Mouse (Mus musculus) bone marrow macrophage, adult 2 months (primary cell): ENCODE data around the gene Baz1a. TPM values are rescaled to one million over a fixed set of nuclear protein-coding genes. Genes with fewer than 3 reads are reported as not detected.

ENCODE experiments used
- H3K27ac ChIP-seq: 2 replicates; pipeline ENCODE4 v1.5.1; 2012; ENCODE audit warnings: low read depth, low read length; ENCODE audit not compliant: insufficient read depth
- H3K4me1 ChIP-seq: 2 replicates; pipeline ENCODE4 v1.6.1; 2012; ENCODE audit warnings: low read length; ENCODE audit not compliant: control insufficient read depth, insufficient read depth
- H3K4me3 ChIP-seq: 2 replicates; pipeline ENCODE4 v1.5.1; 2012; ENCODE audit warnings: mild to moderate bottlenecking, low read length, moderate library complexity; ENCODE audit not compliant: insufficient read depth
- CTCF ChIP-seq: IDR thresholded peaks from 2 replicates; pipeline ENCODE4 v1.5.1; 2012; ENCODE audit warnings: low read depth, mild to moderate bottlenecking, low read length, moderate library complexity
- POLR2A ChIP-seq: IDR thresholded peaks from 2 replicates; pipeline ENCODE4 v1.6.1; 2012; ENCODE audit warnings: mild to moderate bottlenecking, low read depth, low read length, borderline replicate concordance
- polyA plus RNA-seq: library from polyadenylated mRNA; stranded (reverse); fragments of >200 nt; gene quantifications from 2 replicates; pipeline ENCODE4 v1.2.4, GENCODE M21; 2012; ENCODE audit not compliant: missing spikeins, insufficient read depth, insufficient read length

Gene Baz1a
- polyA plus RNA-seq, 1 experiment, result 19.8 TPM

- peak overlapping the region; percentile 78 for H3K4me3 ChIP-seq
- H3K4me1 ChIP-seq, result peaks cover 3% of the 10 kb centered on the region
- H3K27ac ChIP-seq, result peak overlapping the region; percentile 72
- no peak for TF ChIP-seq CTCF
- no peak for TF ChIP-seq POLR2A
Observed at GRCm38 (mm10) chr12:54861991-54862605, 152.1 kb downstream of the Baz1a start.

- Histone ChIP-seq H3K4me3 (no peak overlapping the region), H3K27ac (no peak overlapping the region), H3K4me1 (peaks cover 3% of the 10 kb centered on the region)
- no peak for TF ChIP-seq CTCF
- TF ChIP-seq POLR2A, result no peak
Observed at GRCm38 (mm10) chr12:54859531-54859930, 154.6 kb downstream of the Baz1a start.

- H3K27ac ChIP-seq, result no peak overlapping the region
- no peaks in the 10 kb centered on the region for H3K4me1 ChIP-seq
- H3K4me3 ChIP-seq, result no peak overlapping the region
- TF ChIP-seq POLR2A (no peak), CTCF (no peak)
Observed at GRCm38 (mm10) chr12:54850551-54850950, 163.6 kb downstream of the Baz1a start.

- TF ChIP-seq CTCF (no peak), POLR2A (no peak)
- Histone ChIP-seq H3K4me1 (peaks cover 14% of the 10 kb centered on the region), H3K4me3 (no peak overlapping the region), H3K27ac (peak overlapping the region; percentile 51)
Observed at GRCm38 (mm10) chr12:54844415-54844814, 169.7 kb downstream of the Baz1a start.

Other genes starting within 250 kb of the Baz1a start
- gene Snx6, start 218.6 kb downstream of the Baz1a start, polyA plus RNA-seq, result 77.3 and 89.8 TPM in 2 replicates
- gene Cfl2, start 151.5 kb downstream of the Baz1a start, polyA plus RNA-seq, result 24.3 and 33.5 TPM in 2 replicates
- not detected in 2 replicates for gene Gm20403, start 27.8 kb downstream of the Baz1a start, polyA plus RNA-seq
- gene 2700097O09Rik, start 65.8 kb upstream of the Baz1a start, polyA plus RNA-seq, result 9.7 and 12.8 TPM in 2 replicates
- 72.5 and 74.7 TPM in 2 replicates for gene Srp54a, start 65.9 kb upstream of the Baz1a start, polyA plus RNA-seq
- 33.7 and 34.7 TPM in 2 replicates for gene Fam177a, start 110.1 kb upstream of the Baz1a start, polyA plus RNA-seq
- 12.6 and 19.7 TPM in 2 replicates for gene Srp54b, start 140.8 kb upstream of the Baz1a start, polyA plus RNA-seq
- gene 1700047I17Rik2, start 185.2 kb upstream of the Baz1a start, polyA plus RNA-seq, result not detected in 2 replicates
- 66.9 and 78.6 TPM in 2 replicates for gene Srp54c, start 215.8 kb upstream of the Baz1a start, polyA plus RNA-seq